Mouse (Mus musculus) left cerebral cortex, postnatal 25 days (tissue): ENCODE measurements around the gene Mreg. TPM values are rescaled to one million over a fixed set of nuclear protein-coding genes. Genes with fewer than 3 reads are reported as not detected.
A peak's percentile ranks its signal among the peaks of the same experiment; 100 is the strongest.

Source experiments
- DNase-seq, 2 experiments: peaks; one replicate each; pipeline ENCODE4 v3.0.0; 2022; ENCODE audit warnings: low spot score in 2 of 2, mixed read lengths in 1 of 2
- intact Hi-C: fragments of 180-260 bp; cut with DNase I; formaldehyde crosslinking; loops from one replicate; pipeline ENCODE4 v1.15.1; 2025
- total RNA-seq, 2 experiments: library from RNA; stranded (reverse); gene quantifications; 2 replicates each; pipeline ENCODE4 v1.2.3; 2021

Gene Mreg
- total RNA-seq, 2 experiments from 2014 or later, result 3.5 to 4.6 TPM

DNA sequence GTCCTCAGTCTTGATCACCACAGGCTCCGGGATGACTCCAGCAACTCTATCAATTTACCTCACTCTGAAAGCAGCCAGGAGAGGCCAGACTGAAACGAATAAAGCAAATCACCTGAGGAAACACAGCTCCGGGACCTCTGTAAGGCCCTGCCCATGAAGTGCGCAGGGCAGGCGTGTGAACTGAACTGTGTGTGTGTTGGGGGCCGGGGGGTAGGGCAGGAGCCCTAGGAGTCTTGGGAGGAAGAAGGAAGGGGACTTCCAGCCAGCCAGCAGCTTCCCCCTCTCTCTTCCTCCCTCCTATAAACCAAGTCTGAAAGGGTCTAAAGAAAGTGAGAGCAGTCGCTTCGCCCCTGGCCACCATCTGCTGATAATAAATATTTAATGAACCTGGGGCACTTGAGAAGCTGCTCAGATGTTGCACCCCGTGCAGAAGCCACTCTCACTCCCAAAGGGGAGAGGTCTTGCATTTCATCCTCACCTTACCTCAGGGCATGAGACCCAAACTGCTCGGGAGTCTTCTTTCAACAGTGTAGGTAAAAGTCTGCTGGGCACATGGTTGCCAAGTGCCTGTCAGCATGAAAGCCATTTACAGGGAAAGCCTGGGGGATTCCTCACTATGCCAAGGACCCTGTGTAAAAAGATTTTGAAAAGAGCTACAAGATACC, 13.8 kb downstream of the Mreg start:
- intact Hi-C loops, result no loop called here
- no peak for DNase-seq

DNA sequence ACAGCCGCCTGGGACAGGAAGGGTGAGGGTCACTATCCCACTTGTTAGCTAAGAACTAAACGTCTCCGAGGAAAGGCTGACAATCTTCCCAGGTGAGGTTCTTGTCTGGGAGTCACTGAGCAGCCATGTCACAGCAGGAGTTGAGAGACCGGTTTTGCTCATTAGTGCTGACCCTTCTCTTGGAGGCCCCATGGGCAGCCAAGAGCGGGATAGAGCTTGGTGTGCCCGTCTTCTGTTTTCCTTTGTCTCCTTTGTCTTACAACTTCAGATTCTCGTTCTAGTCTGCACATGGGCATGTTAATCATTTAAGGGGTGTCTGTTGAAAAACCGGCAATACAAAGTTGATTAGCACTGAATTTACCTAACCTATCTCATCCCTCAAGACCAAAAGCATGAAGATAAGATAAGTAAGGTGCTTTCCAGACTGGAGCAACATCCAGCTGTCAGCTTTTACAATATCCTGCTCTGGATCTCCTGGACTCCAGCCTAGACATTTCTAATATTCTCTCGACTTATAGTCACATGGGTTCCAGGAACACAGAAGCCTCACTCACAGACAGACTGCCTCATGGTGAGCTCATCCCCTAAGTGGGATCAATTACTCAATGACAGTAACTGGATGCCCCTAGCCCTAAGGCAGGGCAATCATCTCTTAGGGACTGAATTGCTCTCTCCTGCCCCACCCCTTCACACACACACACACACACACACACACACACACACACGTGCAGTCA, 15.3 kb downstream of the Mreg start:
- intact Hi-C loops, result no loop called here
- no peak for DNase-seq

DNA sequence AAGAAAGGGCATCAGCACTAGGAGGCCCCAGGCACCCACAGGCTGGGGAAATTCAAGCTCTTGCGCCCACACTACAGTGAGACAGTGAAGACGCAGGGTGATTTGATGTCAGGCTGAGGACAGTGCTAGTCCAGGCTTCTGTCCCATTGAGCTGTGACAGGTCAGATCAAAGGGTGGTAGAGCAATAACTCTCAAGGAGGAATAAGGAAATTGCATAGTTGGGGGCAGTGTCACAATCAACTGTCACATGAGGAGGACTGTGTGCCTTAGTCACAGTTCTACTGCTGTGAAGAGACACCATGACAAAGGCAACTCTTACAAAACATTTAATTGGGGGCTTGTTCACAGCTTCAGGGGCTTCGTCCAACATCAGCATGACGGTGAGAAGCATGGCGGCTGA, 16.0 kb downstream of the Mreg start:
- intact Hi-C loops, result no loop called here
- no peak for DNase-seq

- intact Hi-C loops, result no loop called here
Measured at GRCm38 (mm10) chr1:72191449-72191848, 20.7 kb downstream of the Mreg start.

GRCm38 (mm10) chr1:72188142-72188738, 23.9 kb downstream of the Mreg start:
- intact Hi-C loops, result no loop called here
- no peak for DNase-seq

More at GRCm38 (mm10) chr1:72191449-72191848, 20.7 kb downstream of the Mreg start:
- DNase-seq, result no peak

DNA sequence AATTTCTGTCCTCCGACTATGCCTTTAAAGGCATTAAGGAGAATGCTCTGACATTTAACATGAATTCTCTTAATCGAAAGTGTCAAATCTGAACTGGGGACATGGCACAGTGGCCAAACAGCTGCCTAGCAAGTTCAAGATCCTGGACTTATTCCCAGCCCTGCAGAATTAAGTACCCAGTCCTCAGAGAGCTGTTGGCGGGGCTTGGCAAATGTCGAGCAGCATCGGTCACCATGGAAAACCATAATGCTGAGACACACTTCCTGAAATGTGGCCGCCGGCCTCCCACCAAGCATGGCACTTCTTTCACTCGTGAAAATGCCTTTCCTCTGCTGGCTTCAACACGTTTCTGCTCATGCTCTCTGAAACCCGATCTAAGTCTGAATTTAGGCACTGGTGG, 24.6 kb downstream of the Mreg start:
- intact Hi-C loops, result no loop called here
- no peak for DNase-seq

DNA sequence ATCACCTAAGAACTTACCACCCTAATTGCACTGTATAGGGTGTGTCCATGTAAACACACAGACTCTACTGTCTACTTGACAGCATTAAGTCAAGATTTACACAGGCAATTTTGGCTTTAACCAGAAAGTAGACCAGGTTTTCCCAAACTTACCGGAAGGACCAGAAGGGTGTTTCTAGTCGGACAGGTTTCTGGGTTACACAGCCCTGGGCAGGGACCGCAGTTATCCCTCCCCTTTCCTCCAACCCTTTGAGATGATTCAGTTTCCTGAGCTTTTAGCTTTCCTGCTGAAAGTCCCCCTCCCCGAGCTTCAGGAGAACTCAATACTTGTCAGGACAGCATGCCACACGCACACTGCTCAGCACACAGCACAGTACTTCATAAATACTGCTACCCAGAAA, 26.0 kb downstream of the Mreg start:
- intact Hi-C loops, result no loop called here
- DNase-seq, result no peak

GRCm38 (mm10) chr1:72183554-72183953, 28.6 kb downstream of the Mreg start:
- no peak for DNase-seq
- intact Hi-C loops, result no loop called here

GRCm38 (mm10) chr1:72182930-72183499, 29.1 kb downstream of the Mreg start:
- intact Hi-C loops, result no loop called here
- no peak for DNase-seq

GRCm38 (mm10) chr1:72179947-72180346, 32.2 kb downstream of the Mreg start:
- intact Hi-C loops, result no loop called here
- no peak for DNase-seq

DNA sequence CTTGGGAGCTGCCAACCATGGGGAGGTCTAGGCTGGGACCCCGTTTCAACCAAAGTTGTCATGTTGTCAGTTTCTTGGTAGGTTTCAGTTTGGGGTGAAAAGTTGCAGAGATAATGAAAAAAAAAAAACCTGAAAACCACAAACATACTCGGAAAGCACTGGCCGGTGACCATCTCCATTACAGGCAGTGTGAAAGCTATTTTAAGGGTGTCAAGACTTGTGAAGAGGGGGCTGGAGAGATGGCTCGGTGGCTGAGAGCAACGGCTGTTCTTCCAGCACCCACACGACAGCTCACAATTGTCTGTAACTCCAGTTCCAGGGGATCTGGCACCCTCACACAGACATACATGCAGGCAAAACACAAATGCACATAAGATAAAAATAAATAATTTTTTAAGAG, 35.9 kb downstream of the Mreg start:
- DNase-seq, result peak; percentile 14 to 81
- intact Hi-C loops, result no loop called here

DNA sequence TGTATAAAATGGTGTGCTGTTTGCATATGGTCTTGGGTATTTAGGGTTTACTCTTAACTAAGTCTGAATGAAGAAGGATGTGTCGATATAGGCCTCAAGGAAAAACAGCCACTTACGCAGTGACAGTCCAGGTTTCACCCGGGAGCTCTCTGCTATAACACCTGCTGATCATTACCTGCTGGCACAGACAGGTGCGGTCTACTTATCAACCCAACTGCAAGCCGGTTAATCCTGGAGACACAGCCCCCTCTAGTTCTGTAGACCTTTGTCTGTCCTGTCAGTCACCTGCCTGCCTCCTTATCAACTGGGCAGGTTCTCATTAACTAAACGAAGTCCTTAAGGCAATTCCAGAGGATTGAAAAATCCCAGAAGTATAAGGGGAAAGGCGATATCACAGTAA, 37.9 kb downstream of the Mreg start:
- intact Hi-C loops, result no loop called here
- DNase-seq, result no peak

GRCm38 (mm10) chr1:72173402-72174051, 38.6 kb downstream of the Mreg start:
- intact Hi-C loops, result no loop called here
- DNase-seq, result no peak

GRCm38 (mm10) chr1:72172788-72173187, 39.3 kb downstream of the Mreg start:
- no peak for DNase-seq
- intact Hi-C loops, result no loop called here

- no peak for DNase-seq
- intact Hi-C loops, result no loop called here
Measured at GRCm38 (mm10) chr1:72171001-72171860, 40.9 kb downstream of the Mreg start.

- DNase-seq, result no peak
- intact Hi-C loops, result no loop called here
Measured at GRCm38 (mm10) chr1:72167024-72167423, 45.1 kb downstream of the Mreg start.

GRCm38 (mm10) chr1:72166468-72166814, 45.7 kb downstream of the Mreg start:
- no peak for DNase-seq
- intact Hi-C loops, result no loop called here

- peak in 1 of 2 experiments; percentile 19 for DNase-seq
- intact Hi-C loops, result no loop called here
Measured at GRCm38 (mm10) chr1:72165723-72166467, 46.2 kb downstream of the Mreg start.

DNA sequence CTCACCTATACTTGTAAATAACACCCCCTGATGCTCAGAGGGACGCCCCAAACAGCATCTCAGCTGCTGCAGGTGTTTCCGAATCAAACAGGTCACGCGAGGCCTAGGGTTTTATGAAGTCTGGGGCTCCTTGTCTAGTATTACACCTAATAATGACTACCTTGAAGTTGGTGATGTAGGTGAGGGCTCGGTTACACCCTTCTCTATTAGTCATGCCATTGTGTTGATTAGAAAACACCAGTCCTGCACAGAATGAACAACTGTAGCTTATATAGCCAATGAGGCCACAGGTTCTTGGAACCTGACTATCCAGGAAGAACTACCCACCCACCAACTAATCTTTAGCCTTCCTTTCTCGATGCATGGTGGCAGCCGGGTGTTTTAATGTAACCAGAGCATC, 51.8 kb downstream of the Mreg start:
- intact Hi-C loops, result no loop called here
- DNase-seq, result no peak
